Mouse (Mus musculus): ENCODE measurements around the gene Mgat5. TPM values are rescaled to one million over a fixed set of nuclear protein-coding genes. Genes with fewer than 3 reads are reported as not detected.
A peak's percentile ranks its signal among the peaks of the same experiment; 100 is the strongest.

Gene Mgat5
- polyA plus RNA-seq, 1 experiment, result 4.9 TPM

DNA sequence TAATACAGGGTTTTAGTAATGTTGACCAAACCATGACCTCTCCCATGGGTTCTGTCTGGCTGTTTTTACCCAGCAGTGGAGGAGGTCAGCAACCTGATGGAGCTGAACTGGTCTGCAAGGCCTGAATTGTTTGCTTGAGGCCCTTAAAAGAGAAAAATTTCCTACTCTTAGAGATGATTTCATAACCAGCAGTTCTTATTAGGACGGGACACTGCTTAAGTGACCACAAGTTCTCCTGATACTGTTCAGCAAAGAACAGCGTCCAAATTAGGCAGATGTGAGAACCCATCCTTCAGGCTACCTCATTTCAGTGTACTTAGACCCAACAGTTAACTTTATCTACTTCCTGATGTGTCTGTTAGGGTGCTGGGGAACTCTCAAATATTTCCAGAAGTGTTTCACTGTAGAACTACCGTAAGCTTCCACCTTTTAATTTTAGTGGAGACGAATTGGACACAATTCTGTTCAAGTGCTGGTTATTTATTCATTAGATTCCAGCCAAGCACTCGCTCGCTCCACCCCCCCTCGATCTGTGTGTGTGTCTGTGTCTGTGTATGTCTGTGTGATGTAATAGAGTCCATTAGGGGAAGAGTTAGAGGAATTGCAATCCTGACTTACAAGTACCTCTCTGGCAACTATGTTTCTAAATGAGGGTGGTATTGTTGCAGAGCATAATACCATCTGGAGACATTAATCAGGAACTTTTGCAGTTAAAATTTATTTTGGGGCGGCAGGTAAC is 17.4 kb downstream of the Mgat5 start:
- no peak for DNase-seq (ENCODE audit: low read depth in 1 of 2, low spot score in 2 of 2)
- no peak overlapping the region for H3K27ac ChIP-seq (ENCODE audit: insufficient read depth, low read length)
- TF ChIP-seq POLR2A (IDR thresholded peaks at IDR 0.05; ENCODE audit: low read depth, low read length) (no peak), CTCF (IDR thresholded peaks at IDR 0.05; ENCODE audit: extremely low read depth, insufficient read depth, insufficient read length, insufficient replicate concordance) (no peak)
- H3K27me3 ChIP-seq (ENCODE audit: control insufficient read depth, insufficient read depth, low read length), result no peaks in the 10 kb centered on the region
- 0 out of 2 replicates have a peak, but pooled peaks cover 3% of the 10 kb centered on the region for H3K4me1 ChIP-seq (ENCODE audit: control insufficient read depth, insufficient read depth, insufficient read length)
- 81% methylated on average over 8 of the region's 8 CpGs for WGBS
- H3K36me3 ChIP-seq (ENCODE audit: control insufficient read depth, insufficient read depth, low read length), result no peaks in the 10 kb centered on the region
- no peak overlapping the region for H3K4me3 ChIP-seq (ENCODE audit: extremely low read depth, insufficient read depth, insufficient read length)

DNA sequence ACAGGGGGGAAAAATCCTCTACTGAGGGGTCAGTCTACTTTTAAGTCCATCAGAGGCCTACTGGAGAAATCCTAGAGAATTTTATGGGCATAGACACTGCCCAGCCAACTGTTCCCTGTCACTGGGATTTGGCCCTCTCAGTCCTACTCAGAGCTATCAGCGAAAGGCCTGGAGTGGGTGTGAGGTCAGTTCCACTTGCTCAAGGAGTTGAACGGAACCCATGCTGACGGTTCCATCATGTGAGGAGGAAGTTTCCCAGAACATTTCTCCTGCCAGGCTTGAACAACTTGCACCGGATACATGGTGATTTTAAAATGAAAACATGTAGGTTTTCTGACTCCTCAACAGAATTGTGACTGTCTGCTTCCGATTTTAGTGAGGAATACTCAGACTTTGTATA is 20.2 kb downstream of the Mgat5 start:
- Histone ChIP-seq H3K4me3 (ENCODE audit: extremely low read depth, insufficient read depth, insufficient read length) (no peak overlapping the region), H3K36me3 (ENCODE audit: control insufficient read depth, insufficient read depth, low read length) (no peaks in the 10 kb centered on the region), H3K4me1 (ENCODE audit: control insufficient read depth, insufficient read depth, insufficient read length) (peaks cover 3% of the 10 kb centered on the region; the same call in 1 of the 2 replicates), H3K27ac (ENCODE audit: insufficient read depth, low read length) (no peak overlapping the region), H3K27me3 (ENCODE audit: control insufficient read depth, insufficient read depth, low read length) (no peaks in the 10 kb centered on the region)
- WGBS, result 83% methylated on average over 5 of the region's 5 CpGs
- no peak for DNase-seq (ENCODE audit: low read depth in 1 of 2, low spot score in 2 of 2)
- TF ChIP-seq CTCF (IDR thresholded peaks at IDR 0.05; ENCODE audit: extremely low read depth, insufficient read depth, insufficient read length, insufficient replicate concordance) (no peak), POLR2A (IDR thresholded peaks at IDR 0.05; ENCODE audit: low read depth, low read length) (no peak)

DNA sequence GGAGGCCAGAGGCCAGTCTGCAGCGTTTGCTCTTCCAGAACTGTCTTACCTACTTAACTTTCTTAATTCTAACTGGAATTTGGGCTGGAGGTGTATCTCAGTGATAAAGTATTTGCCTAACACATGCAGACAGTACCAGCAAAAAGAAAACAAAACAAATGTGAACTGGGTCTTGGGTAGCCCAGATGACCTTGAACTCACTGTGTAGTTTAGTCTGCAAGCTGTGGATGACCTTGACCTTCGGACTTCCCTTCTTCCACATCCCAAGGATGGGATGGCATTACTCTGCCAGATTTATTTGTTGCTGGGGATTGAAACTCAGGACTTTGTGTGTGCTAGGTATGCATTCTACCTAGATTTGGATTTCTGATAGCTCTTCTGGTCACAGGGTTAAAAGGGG is 24.2 kb downstream of the Mgat5 start:
- H3K4me1 ChIP-seq (ENCODE audit: control insufficient read depth, insufficient read depth, insufficient read length), result peaks cover 24% of the 10 kb centered on the region; the same call in 1 of the 2 replicates
- H3K27ac ChIP-seq (ENCODE audit: insufficient read depth, low read length), result no peak overlapping the region
- H3K36me3 ChIP-seq (ENCODE audit: control insufficient read depth, insufficient read depth, low read length), result no peaks in the 10 kb centered on the region
- no peak for DNase-seq (ENCODE audit: low read depth in 1 of 2, low spot score in 2 of 2)
- 89% methylated on average over 2 of the region's 2 CpGs for WGBS
- no peak for TF ChIP-seq POLR2A (IDR thresholded peaks at IDR 0.05; ENCODE audit: low read depth, low read length)
- TF ChIP-seq CTCF (IDR thresholded peaks at IDR 0.05; ENCODE audit: extremely low read depth, insufficient read depth, insufficient read length, insufficient replicate concordance), result no peak
- H3K27me3 ChIP-seq (ENCODE audit: control insufficient read depth, insufficient read depth, low read length), result no peaks in the 10 kb centered on the region
- H3K4me3 ChIP-seq (ENCODE audit: extremely low read depth, insufficient read depth, insufficient read length), result no peak overlapping the region

DNA sequence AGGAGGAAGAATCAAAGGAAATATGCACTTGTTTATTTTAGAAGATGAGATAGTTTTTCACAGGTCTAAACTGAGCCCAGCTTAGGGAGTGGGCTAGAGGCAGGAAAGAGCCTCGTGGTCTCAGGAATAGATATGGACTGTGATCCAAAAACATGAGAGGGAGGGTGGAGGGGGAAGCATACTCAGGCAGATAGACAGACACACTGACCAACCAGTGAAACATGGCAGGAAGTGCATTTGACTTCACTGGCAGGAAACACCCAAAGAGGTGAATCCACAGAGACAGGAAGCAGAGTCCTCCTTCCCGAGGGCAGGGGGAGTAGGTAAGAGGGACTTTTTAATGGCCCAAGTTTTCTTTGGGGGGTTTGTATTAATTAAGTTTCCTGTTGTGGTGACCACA is 25.7 kb downstream of the Mgat5 start:
- H3K4me1 ChIP-seq (ENCODE audit: control insufficient read depth, insufficient read depth, insufficient read length), result peaks cover 24% of the 10 kb centered on the region; the same call in 1 of the 2 replicates
- H3K27me3 ChIP-seq (ENCODE audit: control insufficient read depth, insufficient read depth, low read length), result no peaks in the 10 kb centered on the region
- DNase-seq (ENCODE audit: low read depth in 1 of 2, low spot score in 2 of 2), result peak in 1 of 2 experiments; percentile 42
- H3K36me3 ChIP-seq (ENCODE audit: control insufficient read depth, insufficient read depth, low read length), result no peaks in the 10 kb centered on the region
- TF ChIP-seq CTCF (IDR thresholded peaks at IDR 0.05; ENCODE audit: extremely low read depth, insufficient read depth, insufficient read length, insufficient replicate concordance) (no peak), POLR2A (IDR thresholded peaks at IDR 0.05; ENCODE audit: low read depth, low read length) (no peak)
- no peak overlapping the region for H3K27ac ChIP-seq (ENCODE audit: insufficient read depth, low read length)
- no peak overlapping the region for H3K4me3 ChIP-seq (ENCODE audit: extremely low read depth, insufficient read depth, insufficient read length)
- 5% methylated on average over 2 of the region's 2 CpGs for WGBS

DNA sequence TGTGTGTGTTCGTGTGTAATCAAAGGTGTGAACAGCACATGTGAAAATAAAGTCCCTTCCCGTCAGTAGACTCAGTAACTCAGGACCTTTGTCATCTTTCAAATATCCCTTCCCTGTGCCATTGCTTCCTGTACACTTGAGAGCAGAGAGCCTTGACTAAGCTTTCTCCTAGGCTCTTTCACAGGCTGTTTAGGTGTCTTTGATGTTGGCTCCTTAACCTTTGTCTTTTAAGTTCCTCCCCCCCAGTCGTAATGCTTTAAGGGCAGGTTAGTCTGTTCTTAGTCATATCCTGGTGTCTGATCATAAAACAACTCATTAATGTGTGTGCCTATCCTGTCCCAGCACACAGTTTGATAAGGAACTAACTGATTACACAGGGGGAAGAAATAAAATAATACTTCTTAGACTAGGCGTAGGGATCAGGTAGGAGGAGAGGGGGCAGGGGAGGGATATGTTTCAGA is 28.4 kb downstream of the Mgat5 start:
- DNase-seq (ENCODE audit: low read depth in 1 of 2, low spot score in 2 of 2), result peak in 1 of 2 experiments; percentile 40
- Histone ChIP-seq H3K27me3 (ENCODE audit: control insufficient read depth, insufficient read depth, low read length) (no peaks in the 10 kb centered on the region), H3K27ac (ENCODE audit: insufficient read depth, low read length) (no peak overlapping the region), H3K4me3 (ENCODE audit: extremely low read depth, insufficient read depth, insufficient read length) (no peak overlapping the region), H3K36me3 (ENCODE audit: control insufficient read depth, insufficient read depth, low read length) (no peaks in the 10 kb centered on the region), H3K4me1 (ENCODE audit: control insufficient read depth, insufficient read depth, insufficient read length) (peaks cover 32% of the 10 kb centered on the region; the same call in 1 of the 2 replicates)
- TF ChIP-seq POLR2A (IDR thresholded peaks at IDR 0.05; ENCODE audit: low read depth, low read length) (no peak), CTCF (IDR thresholded peaks at IDR 0.05; ENCODE audit: extremely low read depth, insufficient read depth, insufficient read length, insufficient replicate concordance) (no peak)
- WGBS, result 39% methylated on average over 4 of the region's 4 CpGs

DNA sequence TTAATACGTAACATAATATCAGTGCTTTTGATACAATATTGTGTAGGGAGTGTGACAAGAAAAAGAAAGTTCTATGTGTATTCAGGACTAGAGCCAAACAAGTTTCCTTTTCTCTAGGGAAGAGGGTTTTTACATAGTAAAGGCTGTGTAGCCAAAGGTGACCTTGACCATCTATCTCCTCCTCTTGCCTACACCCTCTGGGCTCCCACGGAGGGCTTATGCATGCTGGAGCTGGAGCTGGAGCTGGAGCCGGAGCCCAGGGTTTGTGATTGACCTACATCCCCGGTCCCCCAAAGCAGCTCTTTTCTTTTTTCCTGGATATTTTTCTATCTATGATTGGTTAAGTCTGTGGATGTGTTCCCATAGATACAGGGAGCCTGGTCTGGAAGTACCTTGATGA is 30.3 kb downstream of the Mgat5 start:
- H3K36me3 ChIP-seq (ENCODE audit: control insufficient read depth, insufficient read depth, low read length), result no peaks in the 10 kb centered on the region
- no peak overlapping the region for H3K27ac ChIP-seq (ENCODE audit: insufficient read depth, low read length)
- H3K4me3 ChIP-seq (ENCODE audit: extremely low read depth, insufficient read depth, insufficient read length), result no peak overlapping the region
- H3K4me1 ChIP-seq (ENCODE audit: control insufficient read depth, insufficient read depth, insufficient read length), result peaks cover 37% of the 10 kb centered on the region; the same call in 1 of the 2 replicates
- no peak for DNase-seq (ENCODE audit: low read depth in 1 of 2, low spot score in 2 of 2)
- 90% methylated on average over 4 of the region's 4 CpGs for WGBS
- TF ChIP-seq POLR2A (IDR thresholded peaks at IDR 0.05; ENCODE audit: low read depth, low read length), result no peak
- no peak for TF ChIP-seq CTCF (IDR thresholded peaks at IDR 0.05; ENCODE audit: extremely low read depth, insufficient read depth, insufficient read length, insufficient replicate concordance)
- H3K27me3 ChIP-seq (ENCODE audit: control insufficient read depth, insufficient read depth, low read length), result no peaks in the 10 kb centered on the region

DNA sequence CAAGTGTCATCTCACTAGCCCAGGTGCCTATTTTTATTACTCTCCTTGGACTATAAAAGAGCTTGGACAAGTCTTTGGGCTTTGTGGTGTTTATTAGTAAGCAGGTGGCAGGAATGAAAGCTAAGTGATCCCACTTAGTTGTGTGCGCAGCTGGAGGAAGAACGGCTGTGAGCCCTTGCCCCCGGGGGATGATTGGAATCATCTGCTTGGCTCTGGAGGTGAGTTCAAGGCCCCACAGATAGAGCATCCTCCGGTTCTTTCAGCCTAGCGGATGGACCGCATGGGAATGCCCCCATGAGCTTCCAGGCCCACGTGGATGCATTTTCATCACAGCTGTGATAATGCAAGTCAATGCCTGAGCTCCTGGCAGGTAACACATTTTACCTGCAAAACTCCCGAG is 31.6 kb downstream of the Mgat5 start:
- H3K4me1 ChIP-seq (ENCODE audit: control insufficient read depth, insufficient read depth, insufficient read length), result peaks cover 32% of the 10 kb centered on the region; the same call in 1 of the 2 replicates
- no peak overlapping the region for H3K4me3 ChIP-seq (ENCODE audit: extremely low read depth, insufficient read depth, insufficient read length)
- no peaks in the 10 kb centered on the region for H3K36me3 ChIP-seq (ENCODE audit: control insufficient read depth, insufficient read depth, low read length)
- no peak for DNase-seq (ENCODE audit: low read depth in 1 of 2, low spot score in 2 of 2)
- no peak for TF ChIP-seq POLR2A (IDR thresholded peaks at IDR 0.05; ENCODE audit: low read depth, low read length)
- TF ChIP-seq CTCF (IDR thresholded peaks at IDR 0.05; ENCODE audit: extremely low read depth, insufficient read depth, insufficient read length, insufficient replicate concordance), result no peak
- 87% methylated on average over 8 of the region's 8 CpGs for WGBS
- no peak overlapping the region for H3K27ac ChIP-seq (ENCODE audit: insufficient read depth, low read length)
- H3K27me3 ChIP-seq (ENCODE audit: control insufficient read depth, insufficient read depth, low read length), result no peaks in the 10 kb centered on the region

Measured in spleen, adult 2 months (tissue).